Mouse (Mus musculus) bone marrow, adult 2 months (tissue): ENCODE results near the gene 5530401A14Rik.

Experiments used
- CTCF ChIP-seq: fragments of 200-500 bp; IDR thresholded peaks from 2 replicates; pipeline ENCODE4 v1.5.1; 2011; ENCODE audit warnings: low read length, control low read depth; ENCODE audit not compliant: control insufficient read depth, insufficient read depth
- POLR2A ChIP-seq: fragments of 200-500 bp; IDR thresholded peaks from 2 replicates; pipeline ENCODE4 v1.6.1; 2011; ENCODE audit warnings: low read depth, mild to moderate bottlenecking, control low read depth, low read length, borderline replicate concordance; ENCODE audit not compliant: control insufficient read depth

DNA sequence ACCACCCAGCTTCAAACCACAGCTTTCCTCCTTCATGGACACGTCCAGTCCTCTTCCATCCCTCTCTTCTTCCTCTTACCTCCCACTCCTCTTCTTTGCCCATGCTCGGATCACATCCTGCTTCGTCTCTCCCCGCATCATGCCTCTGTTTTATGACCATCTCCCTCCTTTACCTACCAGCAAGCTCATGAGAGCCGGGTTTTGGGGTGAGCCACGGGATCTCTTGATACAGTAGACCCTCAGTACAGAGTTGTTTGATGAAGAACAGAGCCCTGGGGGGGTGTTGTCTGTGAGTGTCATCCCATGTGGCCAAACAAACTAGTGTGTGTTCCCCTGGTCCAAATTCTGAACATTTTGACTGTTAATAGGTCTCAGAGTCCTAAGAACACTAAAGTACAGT, 36.0 kb downstream of the 5530401A14Rik start:
- TF ChIP-seq CTCF (no peak), POLR2A (no peak)
